Mouse (Mus musculus): ENCODE results near the gene Gm28053.

Gene Gm28053

DNA sequence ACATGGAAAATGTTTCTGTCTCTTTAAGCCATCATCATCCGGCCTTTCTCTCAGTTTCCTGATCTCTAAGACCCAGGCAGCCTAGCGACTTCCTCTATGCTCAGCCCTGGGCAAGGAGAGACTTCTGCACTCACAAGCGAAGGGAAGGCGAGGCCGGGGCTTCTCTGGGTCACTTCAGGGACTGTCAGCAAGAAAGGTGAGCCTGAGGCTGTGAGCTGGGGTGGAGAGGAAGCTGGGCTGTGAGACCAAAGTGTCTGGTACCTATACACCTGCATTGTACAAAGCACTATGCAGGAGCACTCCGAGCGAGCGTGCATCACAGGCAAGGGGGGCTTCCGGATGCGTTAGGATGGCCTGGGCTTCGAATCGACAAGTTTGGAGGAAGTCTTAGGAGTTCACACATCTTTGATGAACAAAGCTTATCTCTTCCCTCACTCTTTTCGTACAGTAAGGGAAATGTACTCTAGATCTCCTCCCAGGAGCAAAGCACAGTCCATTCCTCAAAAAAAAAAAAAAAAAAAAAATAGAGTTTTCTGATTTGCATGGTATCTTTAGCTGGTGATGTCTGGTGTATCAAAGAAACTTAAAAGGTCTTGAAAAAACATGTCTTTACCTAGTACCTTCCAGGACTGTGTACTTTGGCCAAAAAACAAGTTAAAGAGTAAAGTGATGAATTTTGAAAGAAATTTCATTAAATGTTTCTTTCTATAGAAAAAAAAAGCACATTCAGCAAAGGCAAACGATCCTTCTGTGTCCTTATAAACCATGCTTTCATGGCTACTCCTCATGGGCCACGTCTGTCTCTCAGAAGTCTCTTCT, 20.8 kb downstream of the Gm28053 start, which contains the start of gene Gimap1:
Gene Gimap1, plus strand, starts transcription at position 94 of the 819 bp plus-strand sequence.
- CTCF ChIA-PET: interaction anchor here (0.5 to 1.0 kb wide), 6 partner anchors 10 to 1829 kb away, joined by 3 to 6 read pairs (median 3); no protein-coding TSS in a partner anchor

DNA sequence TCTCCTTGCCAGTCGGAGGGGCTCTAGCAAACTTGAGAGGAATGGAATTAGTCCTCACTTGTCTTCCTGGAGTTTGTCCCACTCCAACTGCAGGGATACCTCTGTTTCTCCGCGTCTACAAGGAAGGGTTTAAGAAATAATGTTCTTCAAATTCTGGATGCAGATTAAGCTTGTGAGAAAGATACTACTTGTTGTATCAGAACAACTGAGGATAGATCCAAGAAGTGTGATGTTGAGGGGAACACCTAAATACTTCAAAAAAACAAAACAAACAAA, 21.3 kb downstream of the Gm28053 start:
- CTCF ChIA-PET: interaction anchor here (0.6 to 1.0 kb wide), 6 partner anchors 9 to 1829 kb away, joined by 3 to 6 read pairs (median 3); no protein-coding TSS in a partner anchor

DNA sequence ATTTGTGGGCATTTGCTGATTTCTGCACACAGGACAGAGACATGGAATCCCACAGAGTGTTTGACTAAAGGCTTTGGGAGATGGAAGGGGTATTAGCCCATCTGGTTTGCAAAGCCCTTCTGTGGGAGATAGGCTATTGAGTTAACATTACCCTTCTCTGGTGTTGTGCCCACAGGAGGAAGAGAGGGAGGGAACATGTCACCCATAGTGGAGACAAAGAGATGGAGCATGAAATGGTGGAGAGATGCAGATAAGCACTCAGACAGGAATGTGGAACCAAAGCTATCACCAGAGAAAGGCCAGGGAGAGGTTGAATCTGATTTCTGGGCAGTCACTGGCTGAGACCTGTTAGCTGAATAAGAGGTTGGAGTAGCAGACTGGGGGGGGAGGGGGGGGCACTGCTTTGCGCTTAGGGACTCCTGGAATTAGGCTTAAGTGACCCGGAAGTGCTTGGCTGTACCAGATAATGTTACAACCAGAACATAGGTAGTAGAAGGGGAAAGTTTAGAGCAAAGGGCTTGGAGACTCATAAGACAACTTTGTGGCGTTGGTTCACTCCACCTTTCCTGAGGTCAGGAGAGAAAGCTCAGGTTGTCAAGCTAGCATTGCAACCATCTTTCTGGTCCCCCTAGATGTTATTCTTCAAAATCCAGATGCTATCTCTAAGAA, 22.2 kb downstream of the Gm28053 start:
- CTCF ChIA-PET: interaction anchor here (0.7 kb wide), 1 partner anchor 16 kb away, joined by 5 read pairs; no protein-coding TSS in a partner anchor

DNA sequence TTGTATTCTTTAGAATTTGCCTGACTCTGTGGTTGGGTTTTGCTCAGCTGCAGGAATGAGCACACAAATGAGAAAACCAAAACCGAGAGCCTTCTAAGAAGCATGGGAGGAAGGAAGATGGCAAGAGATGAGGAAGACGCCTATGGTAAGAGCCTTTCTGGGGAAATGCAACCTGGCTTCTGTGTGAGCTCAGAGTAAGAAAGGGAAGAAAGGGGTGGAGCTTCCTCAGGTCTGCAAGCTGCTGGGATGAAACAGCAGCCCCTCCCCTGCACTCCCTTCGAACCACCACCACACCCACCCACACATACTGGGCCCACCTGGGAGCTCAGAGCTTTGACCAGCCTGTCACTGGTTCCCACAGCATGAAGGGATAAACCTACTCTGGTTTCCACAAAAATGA, 22.9 kb downstream of the Gm28053 start:
- CTCF ChIA-PET: no interaction called here

DNA sequence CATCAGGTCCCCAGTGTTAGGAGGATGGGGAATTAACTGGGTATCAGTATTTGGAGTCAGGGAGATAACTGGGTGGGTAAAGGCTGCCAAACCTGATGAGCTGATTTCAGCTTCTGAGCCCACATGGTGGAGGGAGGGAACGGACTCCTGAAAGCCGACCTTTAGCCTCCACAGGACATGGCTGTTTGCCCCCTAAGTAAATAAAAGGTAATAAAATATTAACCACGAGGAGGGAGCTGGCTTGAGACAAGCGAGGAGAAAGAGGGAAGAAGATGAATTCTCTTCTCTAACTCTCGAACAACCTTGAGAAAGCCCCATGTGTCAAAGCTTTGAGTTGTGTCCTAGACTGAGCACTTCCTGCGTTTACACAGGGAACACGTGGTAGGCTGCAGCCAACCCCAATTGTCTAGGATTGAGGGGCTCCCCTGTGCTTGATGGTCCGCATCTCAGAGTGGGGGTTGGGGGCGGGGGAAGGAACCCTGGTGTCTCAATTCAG, 23.4 kb downstream of the Gm28053 start:
- CTCF ChIA-PET: no interaction called here

DNA sequence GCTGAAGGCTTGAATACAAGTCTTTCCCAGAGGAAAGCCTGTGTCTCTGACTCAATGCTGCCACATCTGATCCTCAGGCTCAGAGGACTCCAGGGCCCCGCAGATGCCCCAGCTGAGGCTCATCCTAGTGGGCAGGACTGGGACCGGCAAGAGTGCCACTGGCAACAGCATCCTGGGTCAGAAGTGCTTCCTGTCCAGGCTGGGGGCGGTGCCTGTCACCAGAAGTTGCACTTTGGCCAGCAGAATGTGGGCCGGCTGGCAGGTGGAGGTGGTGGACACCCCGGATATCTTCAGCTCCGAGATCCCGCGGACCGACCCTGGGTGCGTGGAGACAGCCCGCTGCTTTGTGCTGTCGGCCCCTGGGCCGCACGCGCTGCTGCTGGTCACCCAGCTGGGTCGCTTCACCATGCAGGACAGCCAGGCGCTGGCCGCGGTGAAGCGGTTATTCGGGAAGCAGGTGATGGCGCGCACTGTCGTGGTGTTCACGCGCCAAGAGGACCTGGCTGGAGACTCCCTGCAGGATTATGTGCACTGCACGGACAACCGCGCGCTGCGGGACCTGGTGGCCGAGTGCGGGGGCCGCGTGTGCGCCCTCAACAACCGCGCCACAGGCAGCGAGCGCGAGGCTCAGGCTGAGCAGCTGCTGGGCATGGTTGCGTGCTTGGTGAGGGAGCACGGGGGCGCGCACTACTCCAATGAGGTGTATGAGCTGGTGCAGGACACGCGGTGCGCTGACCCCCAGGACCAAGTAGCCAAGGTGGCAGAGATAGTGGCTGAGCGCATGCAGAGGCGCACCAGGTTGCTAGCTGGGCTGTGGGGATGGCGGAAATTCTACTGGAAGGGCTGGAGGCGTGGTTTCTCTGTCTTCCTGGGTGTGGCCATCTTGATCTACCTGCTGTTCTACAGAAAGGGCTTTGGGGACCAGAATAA, 24.3 kb downstream of the Gm28053 start:
- CTCF ChIA-PET: interaction anchor here (0.8 to 0.9 kb wide), 2 partner anchors 43 to 97 kb away, joined by 3 to 4 read pairs; no protein-coding TSS in a partner anchor

DNA sequence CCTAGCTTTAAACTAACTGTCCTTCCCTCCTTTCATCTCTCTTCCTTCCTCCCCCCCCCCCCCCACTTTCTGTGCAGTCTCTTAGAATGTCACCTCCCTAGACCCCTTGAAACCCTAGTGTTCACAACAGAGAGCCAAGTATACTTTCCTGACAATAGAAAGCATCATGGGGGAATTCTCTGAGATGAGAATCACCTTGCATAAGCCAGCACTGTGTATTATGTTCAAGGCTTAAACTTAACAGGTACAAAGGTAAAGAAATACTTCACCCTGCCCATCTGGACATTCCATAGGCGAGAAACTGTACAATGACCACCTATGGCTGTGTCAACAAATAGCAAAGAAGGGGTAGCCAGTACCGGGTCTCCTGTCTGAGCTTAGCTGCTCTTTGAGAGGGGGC, 27.1 kb downstream of the Gm28053 start:
- CTCF ChIA-PET: interaction anchor here (0.6 kb wide), 2 partner anchors 13 to 68 kb away, joined by 4 read pairs; no protein-coding TSS in a partner anchor

DNA sequence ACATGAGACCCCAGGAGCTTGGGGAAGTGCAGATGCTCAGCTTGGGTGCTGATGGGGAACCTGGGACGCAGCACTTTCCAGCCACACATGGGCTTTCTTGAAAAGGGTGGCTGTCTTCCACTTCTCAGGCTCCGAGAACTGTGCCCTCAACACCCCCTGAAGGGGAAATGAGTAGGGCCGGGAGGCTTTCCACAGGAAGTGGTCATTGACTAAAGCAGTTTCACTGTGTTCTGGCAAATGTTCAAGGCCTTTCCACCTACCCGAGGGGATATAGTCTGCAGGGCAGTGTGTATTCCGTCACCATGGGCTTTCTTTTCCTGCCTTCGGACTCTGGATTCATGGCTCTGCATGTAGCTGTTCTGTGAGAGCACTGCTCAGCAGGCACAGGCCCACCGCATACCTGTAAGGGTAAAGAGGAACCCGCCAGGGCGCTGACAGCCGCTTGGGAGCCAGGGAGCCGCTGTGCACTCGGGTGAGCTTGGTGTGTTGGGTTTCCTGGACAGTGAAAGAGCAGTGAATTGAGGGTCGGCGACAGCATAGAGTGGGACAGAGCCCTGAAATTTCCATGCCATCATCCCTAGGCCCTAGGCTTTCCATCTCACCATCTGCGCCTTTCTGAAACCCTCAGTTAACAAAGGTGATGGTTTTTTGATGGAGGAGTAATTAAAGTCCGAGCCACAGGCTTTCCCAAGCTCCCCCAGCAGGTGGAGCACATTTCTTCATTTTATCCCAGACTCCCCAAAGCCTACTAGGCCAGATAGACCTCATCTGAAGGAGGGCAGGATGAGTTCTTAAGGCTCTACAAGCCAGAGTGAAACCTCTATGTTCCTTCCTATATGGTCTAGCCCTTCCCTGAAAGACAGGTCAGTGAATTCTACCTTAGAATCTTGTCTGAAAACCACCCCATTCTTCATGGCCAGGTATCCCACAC, 27.8 kb downstream of the Gm28053 start, which contains the start of gene Gimap5:
Gene Gimap5, plus strand, starts transcription at position 239 of the 931 bp plus-strand sequence.
- CTCF ChIA-PET: interaction anchor here (0.6 to 0.9 kb wide), 3 partner anchors 23 to 99 kb away, joined by 3 to 4 read pairs (median 4); partner anchors contain the start of gene Gimap8

DNA sequence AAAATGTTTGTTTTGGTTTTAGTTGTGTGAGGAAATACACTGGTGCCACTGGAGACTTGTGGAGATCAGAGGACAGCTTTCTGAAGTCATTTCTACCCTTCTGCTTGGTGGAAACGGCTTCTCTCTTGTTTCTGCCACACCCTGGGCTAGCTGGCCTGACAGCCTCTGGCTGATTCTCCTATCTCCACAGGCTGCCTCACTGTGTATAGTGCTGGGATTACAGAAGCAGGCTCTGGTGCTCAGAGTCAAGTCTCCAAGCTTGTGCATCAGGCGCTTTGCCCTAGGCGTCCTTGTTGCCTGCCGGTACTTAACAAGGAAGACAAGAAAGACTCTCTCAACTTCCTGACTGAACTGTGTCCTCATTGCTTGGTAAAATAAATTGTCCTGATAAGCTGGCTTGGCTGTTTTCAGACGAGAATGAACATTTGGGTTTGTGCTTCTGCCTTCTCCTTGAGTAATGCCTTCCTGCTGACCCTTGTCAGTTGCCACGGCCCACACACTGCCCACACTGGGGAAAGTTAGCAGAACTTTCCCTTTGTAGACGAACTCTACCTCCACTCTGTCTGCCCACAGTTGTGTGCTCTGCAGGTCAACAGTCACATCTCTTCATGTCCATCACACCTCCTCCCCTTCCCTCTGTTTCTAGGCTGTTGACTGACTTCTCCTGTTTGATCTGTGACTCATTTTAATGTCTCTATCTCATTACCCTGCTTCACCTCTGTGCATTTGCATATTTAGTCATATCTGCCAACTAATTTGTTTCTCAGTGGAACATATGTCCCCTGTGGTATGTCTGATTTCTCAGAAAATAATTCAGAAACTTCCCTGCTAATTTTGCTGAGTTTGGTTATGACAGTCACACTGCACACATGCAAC, 28.9 kb downstream of the Gm28053 start:
- CTCF ChIA-PET: interaction anchor here (0.5 to 0.7 kb wide), 3 partner anchors 13 to 24 kb away, joined by 3 to 5 read pairs (median 3); no protein-coding TSS in a partner anchor

DNA sequence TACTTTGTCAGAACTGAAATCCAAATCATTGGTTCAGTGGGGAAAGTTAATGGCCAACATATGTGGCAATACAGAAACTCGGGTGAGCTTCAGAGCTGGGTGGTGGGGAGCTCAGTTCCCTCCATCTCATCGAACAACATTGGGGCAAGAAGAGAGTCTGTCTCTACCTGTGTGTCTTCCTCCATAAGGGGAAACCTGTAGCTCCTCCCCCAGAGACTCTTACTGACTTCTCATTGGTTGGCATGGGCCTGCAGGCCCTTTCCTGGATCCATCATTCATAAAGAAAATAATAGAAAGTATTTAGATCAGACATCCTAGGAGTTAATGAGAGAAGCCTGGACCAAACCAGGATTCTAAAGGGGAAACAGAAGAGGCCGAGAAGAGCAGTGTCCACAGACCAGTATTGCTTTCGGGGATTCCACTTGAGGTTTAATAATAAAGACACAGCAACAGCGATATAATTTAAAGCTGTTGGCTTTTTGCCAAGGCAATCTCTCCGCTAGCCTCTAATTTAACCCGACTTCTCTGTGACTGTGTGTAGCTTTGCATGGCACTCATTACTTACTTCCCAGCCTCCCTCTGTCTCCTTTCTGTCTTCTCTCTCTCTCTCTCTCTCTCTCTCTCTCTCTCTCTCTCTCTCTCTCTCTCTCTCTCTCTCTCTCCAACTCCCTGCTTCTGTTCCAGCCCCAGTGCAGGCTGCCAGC, 45.3 kb downstream of the Gm28053 start:
- CTCF ChIA-PET: no interaction called here

DNA sequence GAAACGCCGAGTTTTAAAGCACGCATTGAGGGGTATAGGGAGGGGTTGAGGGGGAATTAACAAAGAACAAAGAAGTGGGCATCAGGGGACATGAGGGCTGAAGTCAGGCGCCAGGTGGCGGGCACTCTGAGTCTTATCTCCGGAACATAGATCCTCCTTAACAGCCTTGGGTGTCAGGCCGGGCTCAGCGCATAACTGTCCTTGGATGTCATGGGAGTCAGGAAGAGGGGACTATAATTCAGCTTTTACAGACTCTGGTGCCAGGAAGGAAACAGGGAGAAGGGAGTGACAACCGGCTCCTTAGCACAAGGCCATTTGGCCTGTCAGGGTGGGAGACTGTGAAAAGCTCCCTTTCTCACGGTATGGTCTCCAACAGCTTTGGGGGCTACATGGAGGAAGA, 46.1 kb downstream of the Gm28053 start:
- CTCF ChIA-PET: no interaction called here

DNA sequence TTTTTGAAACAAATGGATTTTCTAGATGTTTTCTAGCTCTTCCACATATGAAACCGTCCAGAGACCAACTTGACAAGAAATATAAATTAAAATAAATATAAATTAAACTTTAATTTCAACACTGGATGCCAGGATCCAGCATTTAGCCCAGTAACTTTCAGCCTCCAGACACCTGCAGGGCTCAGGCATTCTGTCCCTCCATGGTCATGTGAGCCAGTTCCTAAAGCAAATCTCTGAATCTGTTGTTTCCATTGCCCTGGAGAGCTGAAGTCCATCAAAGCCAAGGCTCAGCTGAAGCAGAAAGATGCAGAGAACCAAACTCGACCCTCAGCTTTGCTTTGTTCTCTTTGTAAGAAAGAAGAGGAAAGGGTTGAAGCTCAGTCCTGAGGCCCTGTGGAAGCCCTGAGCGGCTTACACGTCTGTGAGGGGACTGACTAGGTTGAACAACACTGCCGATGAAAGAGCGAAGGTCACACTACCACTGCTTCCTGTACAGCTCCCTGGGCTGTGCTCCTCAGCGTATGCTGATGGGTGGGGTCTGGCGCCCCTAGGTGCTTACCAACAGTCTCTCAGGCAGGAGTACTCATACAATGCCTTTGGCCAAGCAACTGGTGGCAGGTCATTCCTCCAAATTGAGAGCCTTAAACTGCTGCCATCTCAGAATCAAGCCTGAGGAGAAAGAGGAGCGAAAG, 49.9 kb downstream of the Gm28053 start:
- CTCF ChIA-PET: interaction anchor here (0.5 to 1.3 kb wide), 6 partner anchors 21 to 290 kb away, joined by 3 to 4 read pairs (median 3); partner anchors contain the start of gene Gimap8

DNA sequence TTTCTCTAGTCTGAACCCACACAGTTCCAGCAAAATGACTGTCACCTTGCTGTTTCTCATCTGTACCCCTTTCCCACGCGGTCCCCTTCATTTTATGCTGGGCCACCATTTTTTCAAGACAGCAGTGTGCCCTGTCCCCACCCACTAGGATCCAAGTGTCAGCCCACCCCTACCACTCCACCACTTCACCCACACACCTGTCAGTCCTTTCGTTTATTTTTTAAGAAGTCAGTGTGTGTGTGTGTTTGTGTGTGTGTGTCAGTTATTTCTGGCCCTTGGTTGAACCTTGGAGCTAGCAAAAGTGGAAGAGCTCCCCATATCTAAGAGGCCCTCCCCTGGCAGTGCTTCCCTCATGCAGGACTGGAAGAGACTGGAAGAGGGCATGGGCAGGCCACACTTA, 50.5 kb downstream of the Gm28053 start:
- CTCF ChIA-PET: interaction anchor here (0.5 to 1.3 kb wide), 3 partner anchors 22 to 122 kb away, joined by 3 to 4 read pairs (median 3); partner anchors contain the start of gene Gimap8

DNA sequence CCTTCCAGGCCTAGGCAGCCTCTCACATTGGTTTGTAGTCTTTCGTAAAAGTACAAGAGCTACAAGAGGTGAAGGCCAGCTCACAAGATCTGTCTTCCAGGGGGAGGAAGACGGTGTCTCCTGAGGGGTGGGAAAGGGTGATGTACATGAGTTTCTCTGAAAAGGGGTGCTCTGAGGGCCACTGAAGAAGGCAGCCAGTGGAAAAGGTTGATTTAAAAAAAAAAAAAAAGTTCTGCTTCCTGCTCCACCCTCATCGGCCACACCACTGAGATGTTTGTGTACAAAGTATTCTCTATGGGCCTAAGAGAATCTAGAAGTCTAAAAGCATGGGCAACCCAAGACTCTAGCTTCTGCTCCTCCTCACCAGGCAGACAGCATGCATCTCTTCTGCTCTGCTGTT, 52.3 kb downstream of the Gm28053 start, which contains the start of gene Gimap3:
Gene Gimap3, minus strand, starts transcription at position 156 of the 400 bp plus-strand sequence.
- CTCF ChIA-PET: interaction anchor here (0.6 to 3.2 kb wide), 8 partner anchors 24 to 128 kb away, joined by 3 to 24 read pairs (median 4); partner anchors contain the start of genes Gimap8 and Gimap9

DNA sequence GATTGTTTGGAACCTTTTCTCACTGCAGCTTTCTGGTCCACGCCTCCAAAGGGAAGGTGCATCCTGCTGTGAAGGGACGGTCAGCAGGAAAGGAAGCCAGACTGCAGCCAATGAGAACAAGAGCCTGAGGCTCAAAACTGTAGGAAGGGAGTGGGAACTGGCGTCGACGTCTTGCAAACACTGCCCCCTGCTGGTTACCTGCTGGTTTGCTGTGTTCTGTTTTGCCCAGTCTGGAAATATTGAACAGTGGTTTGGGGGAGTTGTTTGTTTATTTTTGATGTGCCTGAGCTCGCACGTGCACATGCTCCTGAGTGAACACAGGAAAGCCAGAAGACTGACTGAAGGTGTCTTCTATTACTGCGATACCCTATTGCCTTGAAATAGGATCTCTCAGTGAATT, 53.6 kb downstream of the Gm28053 start:
- CTCF ChIA-PET: interaction anchor here (0.7 to 3.2 kb wide), 5 partner anchors 39 to 129 kb away, joined by 3 to 24 read pairs (median 6); partner anchors contain the start of gene Gimap8

DNA sequence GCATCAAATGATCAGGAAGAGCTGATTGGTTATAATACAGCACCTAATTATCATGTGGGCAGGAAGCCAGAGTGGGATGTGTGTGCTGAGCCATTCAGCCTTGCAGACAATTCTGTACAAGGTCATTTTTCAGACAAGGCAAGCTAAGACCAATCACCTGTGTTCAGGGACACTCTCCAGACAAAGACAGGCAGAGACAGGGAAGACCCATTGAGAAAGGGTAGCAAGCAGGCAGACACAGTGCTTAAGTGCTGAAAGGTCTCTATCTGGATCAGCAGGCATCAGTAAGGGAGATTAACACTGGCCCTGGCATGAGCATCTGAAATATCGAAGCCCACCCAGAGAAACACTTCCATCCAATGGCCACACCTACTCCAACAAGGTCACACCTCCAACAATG, 66.0 kb downstream of the Gm28053 start:
- CTCF ChIA-PET: no interaction called here

DNA sequence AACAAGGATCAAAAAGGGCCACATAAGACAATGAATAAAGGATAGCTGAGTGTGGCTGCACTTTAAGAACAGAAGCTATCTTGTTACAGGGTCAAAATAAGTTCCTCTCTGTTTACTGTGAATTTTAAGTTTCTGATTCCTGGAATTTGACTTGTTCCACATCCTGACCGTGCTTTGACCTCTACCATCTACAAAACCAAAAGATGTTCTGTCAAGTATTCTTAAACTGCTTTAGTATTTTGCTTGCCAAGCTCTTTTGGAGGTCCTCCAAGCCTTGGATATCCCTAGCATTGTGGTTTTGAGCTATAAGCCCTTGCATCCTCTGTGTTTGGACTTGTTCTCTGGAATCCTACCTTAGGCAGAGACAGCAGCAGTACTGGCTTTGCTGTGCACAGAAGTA, 66.8 kb downstream of the Gm28053 start:
- CTCF ChIA-PET: no interaction called here
